Mouse (Mus musculus) embryonic fibroblast, embryonic 13.5 days (primary cell): ENCODE data around the gene Hspb7. TPM values are rescaled to one million over a fixed set of nuclear protein-coding genes. Genes with fewer than 3 reads are reported as not detected.
A peak's percentile ranks its signal among the peaks of the same experiment; 100 is the strongest.

Source experiments
- H3K27ac ChIP-seq: 2 replicates; pipeline ENCODE4 v1.5.1; 2012; ENCODE audit warnings: low read length, control low read depth, inconsistent platforms; ENCODE audit not compliant: insufficient read depth
- H3K4me1 ChIP-seq: 2 replicates; pipeline ENCODE4 v1.6.1; 2011; ENCODE audit warnings: low read length; ENCODE audit not compliant: control insufficient read depth, insufficient read depth
- H3K4me3 ChIP-seq: 2 replicates; pipeline ENCODE4 v1.5.1; 2011; ENCODE audit warnings: mild to moderate bottlenecking, control low read depth, low read length; ENCODE audit not compliant: insufficient read depth
- CTCF ChIP-seq: IDR thresholded peaks from 2 replicates; pipeline ENCODE4 v1.5.1; 2011; ENCODE audit warnings: mild to moderate bottlenecking, control low read depth, low read length, moderate library complexity, borderline replicate concordance; ENCODE audit not compliant: insufficient read depth
- POLR2A ChIP-seq: IDR thresholded peaks from 2 replicates; pipeline ENCODE4 v1.6.1; 2011; ENCODE audit warnings: low read depth, mild to moderate bottlenecking, control low read depth, low read length, moderate library complexity
- polyA plus RNA-seq: library from polyadenylated mRNA; stranded (reverse); fragments of >200 nt; gene quantifications from 2 replicates; pipeline ENCODE4 v1.2.4, GENCODE M21; 2011; ENCODE audit warnings: low read depth; ENCODE audit not compliant: missing spikeins, insufficient read length

The Hspb7 gene
- polyA plus RNA-seq, 1 experiment: 1.2 TPM

GRCm38 (mm10) chr4:141445328-141445720 is 24.7 kb downstream of the Hspb7 start:
- no peak for TF ChIP-seq POLR2A
- H3K27ac ChIP-seq: no peak overlapping the region

GRCm38 (mm10) chr4:141446211-141446610 is 25.6 kb downstream of the Hspb7 start:
- Histone ChIP-seq H3K27ac (no peak overlapping the region), H3K4me3 (no peak overlapping the region), H3K4me1 (no peaks in the 10 kb centered on the region)
- no peak for TF ChIP-seq POLR2A
- TF ChIP-seq CTCF: no peak

More at GRCm38 (mm10) chr4:141445328-141445720, 24.7 kb downstream of the Hspb7 start:
- no peaks in the 10 kb centered on the region for H3K4me1 ChIP-seq
- peak overlapping the region; percentile 76 for H3K4me3 ChIP-seq

GRCm38 (mm10) chr4:141451251-141451650 is 30.7 kb downstream of the Hspb7 start:
- TF ChIP-seq POLR2A: no peak
- no peak for TF ChIP-seq CTCF
- H3K4me1 ChIP-seq: peaks cover 10% of the 10 kb centered on the region
- H3K27ac ChIP-seq: no peak overlapping the region

GRCm38 (mm10) chr4:141451916-141452450 is 31.4 kb downstream of the Hspb7 start:
- Histone ChIP-seq H3K4me3 (no peak overlapping the region), H3K4me1 (peaks cover 10% of the 10 kb centered on the region), H3K27ac (no peak overlapping the region)
- TF ChIP-seq CTCF: no peak

More at GRCm38 (mm10) chr4:141451251-141451650, 30.7 kb downstream of the Hspb7 start:
- no peak overlapping the region for H3K4me3 ChIP-seq

GRCm38 (mm10) chr4:141454581-141455350 is 34.2 kb downstream of the Hspb7 start:
- Histone ChIP-seq H3K4me1 (peaks cover 10% of the 10 kb centered on the region), H3K4me3 (no peak overlapping the region), H3K27ac (peak overlapping the region; percentile 86)
- no peak for TF ChIP-seq CTCF
- TF ChIP-seq POLR2A: no peak

DNA sequence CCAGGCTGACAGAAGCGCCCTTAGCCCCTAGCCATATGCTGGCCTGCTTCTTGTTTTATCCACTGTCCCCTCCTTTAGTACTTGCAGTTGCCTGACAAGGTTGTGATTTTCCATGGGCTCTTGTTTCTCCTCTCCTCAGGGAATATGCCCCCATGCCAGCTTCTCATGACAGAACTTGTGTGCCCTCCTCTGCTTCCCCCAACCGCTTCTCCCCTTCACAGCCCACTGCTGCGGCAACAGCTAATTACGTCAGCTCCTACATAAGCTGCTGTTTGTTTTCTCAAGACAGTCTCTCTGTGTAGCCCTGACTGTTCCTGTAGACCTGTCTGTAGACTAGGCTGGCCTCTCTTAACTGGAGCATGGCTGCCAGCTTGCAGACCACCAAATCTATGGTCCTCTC is 34.9 kb downstream of the Hspb7 start:
- Histone ChIP-seq H3K4me1 (peaks cover 10% of the 10 kb centered on the region), H3K4me3 (no peak overlapping the region), H3K27ac (peak overlapping the region; percentile 86; the same call in 1 of the 2 replicates)
- TF ChIP-seq CTCF: no peak

DNA sequence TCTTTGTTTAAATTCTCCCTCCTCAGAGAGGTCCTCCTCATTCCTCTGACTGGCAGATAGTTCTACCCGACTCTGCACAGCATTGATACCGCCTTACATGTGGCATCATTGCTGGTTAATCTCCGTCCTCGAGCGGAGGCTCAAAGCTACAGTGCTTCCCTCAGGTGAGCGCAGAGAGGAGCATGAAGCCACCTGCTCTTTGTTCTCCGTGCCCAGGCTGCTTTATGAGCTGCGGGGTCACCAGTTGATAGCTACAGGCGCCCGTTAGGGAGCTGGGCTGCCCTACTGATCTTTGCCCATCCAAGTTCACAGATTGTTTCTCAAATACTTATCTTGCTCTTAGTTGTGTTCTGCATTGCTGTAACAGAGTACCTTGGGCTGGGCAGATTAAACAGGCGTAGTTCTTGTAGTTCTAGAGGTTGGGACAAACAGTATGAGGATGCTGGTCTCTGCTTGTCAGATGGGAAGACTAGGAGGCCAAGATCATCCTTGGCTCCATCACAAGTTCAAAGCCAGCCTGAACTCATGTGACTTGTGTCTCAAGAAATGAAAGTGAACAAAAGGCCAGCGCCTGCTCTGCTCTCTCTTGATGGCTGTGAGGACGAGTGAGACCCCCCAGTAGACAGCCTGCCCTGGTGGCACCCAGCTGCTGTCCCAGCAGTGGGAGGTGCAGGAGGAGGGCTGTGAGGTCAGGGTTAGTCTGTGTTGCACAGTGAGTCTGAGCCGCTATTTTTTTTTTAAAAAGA is 35.8 kb downstream of the Hspb7 start:
- H3K27ac ChIP-seq: no peak overlapping the region
- TF ChIP-seq CTCF (no peak), POLR2A (no peak)
- H3K4me1 ChIP-seq: peaks cover 10% of the 10 kb centered on the region
- H3K4me3 ChIP-seq: no peak overlapping the region

GRCm38 (mm10) chr4:141458236-141458635 is 37.7 kb downstream of the Hspb7 start:
- Histone ChIP-seq H3K4me1 (peaks cover 10% of the 10 kb centered on the region), H3K4me3 (no peak overlapping the region), H3K27ac (no peak overlapping the region)
- no peak for TF ChIP-seq CTCF
- TF ChIP-seq POLR2A: no peak

- TF ChIP-seq POLR2A (no peak), CTCF (no peak)
- H3K27ac ChIP-seq: no peak overlapping the region
- no peak overlapping the region for H3K4me3 ChIP-seq
- peaks cover 10% of the 10 kb centered on the region for H3K4me1 ChIP-seq
These were observed 38.3 kb downstream of the Hspb7 start for GRCm38 (mm10) chr4:141458888-141459287.

DNA sequence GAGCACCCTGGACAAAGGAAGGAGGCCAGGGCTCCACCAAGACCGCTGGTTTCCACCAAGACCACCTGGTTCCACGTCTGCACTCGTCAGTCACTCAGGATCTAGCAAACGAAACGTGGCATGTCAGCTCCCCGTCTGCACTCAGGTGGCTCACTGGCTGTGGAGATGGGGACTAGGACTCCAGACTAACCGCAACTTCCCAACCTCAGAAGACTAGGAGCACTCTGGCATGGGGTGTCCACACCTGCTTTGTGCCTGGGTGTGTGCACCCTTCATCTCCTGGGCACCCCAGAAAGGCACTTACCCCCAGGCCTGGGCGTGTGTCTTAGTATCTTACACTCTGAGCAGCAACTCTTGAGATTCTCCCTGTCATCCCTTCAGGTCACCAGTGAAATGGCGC is 39.2 kb downstream of the Hspb7 start:
- Histone ChIP-seq H3K27ac (no peak overlapping the region), H3K4me3 (no peak overlapping the region)
- TF ChIP-seq POLR2A: no peak
- no peak for TF ChIP-seq CTCF

More for the DNA sequence above, 39.2 kb downstream of the Hspb7 start:
- H3K4me1 ChIP-seq: peaks cover 7% of the 10 kb centered on the region; the same call in 1 of the 2 replicates
